Mouse (Mus musculus): ENCODE measurements around the gene Mbtps1. TPM values are rescaled to one million over a fixed set of nuclear protein-coding genes. Genes with fewer than 3 reads are reported as not detected.

Gene Mbtps1
- polyA plus RNA-seq, 1 experiment from 2014 or later: 48.5 TPM

DNA sequence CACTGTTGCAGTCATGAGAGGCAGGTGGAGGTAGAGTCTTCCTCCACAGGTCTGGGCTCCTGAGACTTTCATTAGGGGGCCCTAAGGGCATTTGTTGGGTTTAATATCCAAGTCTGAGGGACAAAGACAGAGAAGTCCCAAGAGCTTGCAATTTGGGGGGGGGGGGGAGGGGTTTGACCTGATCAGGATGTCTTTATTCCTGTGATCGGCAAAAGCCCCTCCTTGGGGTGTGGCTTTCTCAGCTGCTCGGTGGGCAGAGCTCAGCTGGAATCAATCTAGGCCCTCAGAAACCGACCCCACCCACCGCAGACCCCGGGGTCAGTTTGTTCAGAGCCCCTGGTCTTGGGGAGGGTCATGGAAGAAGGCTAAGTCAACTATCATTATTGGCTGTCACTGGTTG is 56.9 kb downstream of the Mbtps1 start, which contains the start of gene Slc38a8:
Gene Slc38a8 (minus strand): TSS at position 101 of the 400 bp plus-strand sequence.
- no peak for ATAC-seq (ENCODE audit: low FRiP score)
- H3K4me1 ChIP-seq: no peaks in the 10 kb centered on the region
- H3K9ac ChIP-seq (replicated peaks): no peak within 1 kb of the TSS
- no peaks in the 10 kb centered on the region for H3K36me3 ChIP-seq
- H3K9me3 ChIP-seq (replicated peaks): no peaks in the 10 kb centered on the region
- H3K27me3 ChIP-seq (replicated peaks): 0 out of 2 replicates have a peak, but pooled peaks cover 3% of the 10 kb centered on the region
- 57% methylated on average over 5 of the region's 5 CpGs for WGBS
- no peak within 1 kb of the TSS for H3K4me2 ChIP-seq
- no peak within 1 kb of the TSS for H3K4me3 ChIP-seq (replicated peaks)
- no peak within 1 kb of the TSS for H3K27ac ChIP-seq (replicated peaks)

GRCm38 (mm10) chr8:119499836-119500235 is 58.7 kb downstream of the Mbtps1 start:
- WGBS: 95% methylated on average over 2 of the region's 2 CpGs
- no peaks in the 10 kb centered on the region for H3K36me3 ChIP-seq

DNA sequence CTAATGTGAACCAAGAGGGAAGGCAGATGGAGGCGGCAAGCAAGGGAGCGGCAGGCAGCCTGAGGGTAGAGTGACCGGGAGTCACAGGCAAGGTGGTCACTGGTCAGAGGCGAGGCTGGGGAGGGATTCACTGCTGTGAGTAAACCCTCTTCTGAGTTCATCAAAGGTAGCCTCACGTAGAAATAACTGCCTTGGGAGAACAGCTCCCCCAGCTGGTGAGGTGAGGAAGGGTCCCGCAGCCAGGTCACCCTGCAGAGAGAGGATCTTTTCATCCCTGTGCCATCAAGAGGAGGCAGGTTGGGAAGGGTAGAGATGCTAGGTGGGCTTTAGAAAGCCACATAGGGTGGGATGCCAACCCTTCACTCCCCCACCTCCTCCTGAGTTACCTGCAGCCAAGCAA is 61.7 kb downstream of the Mbtps1 start:
- no peak for ATAC-seq (ENCODE audit: low FRiP score)
- H3K9me3 ChIP-seq (replicated peaks): no peaks in the 10 kb centered on the region
- no peaks in the 10 kb centered on the region for H3K4me1 ChIP-seq
- H3K27me3 ChIP-seq (replicated peaks): no peaks in the 10 kb centered on the region
- whole genome bisulfite sequencing: 29% methylated on average over 6 of the region's 6 CpGs
- no peaks in the 10 kb centered on the region for H3K36me3 ChIP-seq
- H3K27ac ChIP-seq (replicated peaks): no peak overlapping the region
- no peak overlapping the region for H3K4me2 ChIP-seq
- H3K4me3 ChIP-seq (replicated peaks): no peak overlapping the region
- H3K9ac ChIP-seq (replicated peaks): no peak overlapping the region

More at GRCm38 (mm10) chr8:119499836-119500235, 58.7 kb downstream of the Mbtps1 start:
- no peaks in the 10 kb centered on the region for H3K4me1 ChIP-seq
- H3K27me3 ChIP-seq (replicated peaks): 0 out of 2 replicates have a peak, but pooled peaks cover 3% of the 10 kb centered on the region
- ATAC-seq (ENCODE audit: low FRiP score): no peak
- no peak overlapping the region for H3K4me3 ChIP-seq (replicated peaks)
- no peak overlapping the region for H3K9ac ChIP-seq (replicated peaks)
- H3K27ac ChIP-seq (replicated peaks): no peak overlapping the region
- H3K9me3 ChIP-seq (replicated peaks): no peaks in the 10 kb centered on the region
- no peak overlapping the region for H3K4me2 ChIP-seq

GRCm38 (mm10) chr8:119487093-119487492 is 71.4 kb downstream of the Mbtps1 start:
- ATAC-seq (ENCODE audit: low FRiP score): no peak
- Histone ChIP-seq H3K27ac (replicated peaks) (no peak overlapping the region), H3K36me3 (no peaks in the 10 kb centered on the region), H3K4me1 (peaks cover 8% of the 10 kb centered on the region), H3K4me3 (replicated peaks) (no peak overlapping the region), H3K9me3 (replicated peaks) (no peaks in the 10 kb centered on the region), H3K27me3 (replicated peaks) (no peaks in the 10 kb centered on the region), H3K4me2 (no peak overlapping the region), H3K9ac (replicated peaks) (no peak overlapping the region)
- WGBS: 78% methylated on average over 7 of the region's 7 CpGs

DNA sequence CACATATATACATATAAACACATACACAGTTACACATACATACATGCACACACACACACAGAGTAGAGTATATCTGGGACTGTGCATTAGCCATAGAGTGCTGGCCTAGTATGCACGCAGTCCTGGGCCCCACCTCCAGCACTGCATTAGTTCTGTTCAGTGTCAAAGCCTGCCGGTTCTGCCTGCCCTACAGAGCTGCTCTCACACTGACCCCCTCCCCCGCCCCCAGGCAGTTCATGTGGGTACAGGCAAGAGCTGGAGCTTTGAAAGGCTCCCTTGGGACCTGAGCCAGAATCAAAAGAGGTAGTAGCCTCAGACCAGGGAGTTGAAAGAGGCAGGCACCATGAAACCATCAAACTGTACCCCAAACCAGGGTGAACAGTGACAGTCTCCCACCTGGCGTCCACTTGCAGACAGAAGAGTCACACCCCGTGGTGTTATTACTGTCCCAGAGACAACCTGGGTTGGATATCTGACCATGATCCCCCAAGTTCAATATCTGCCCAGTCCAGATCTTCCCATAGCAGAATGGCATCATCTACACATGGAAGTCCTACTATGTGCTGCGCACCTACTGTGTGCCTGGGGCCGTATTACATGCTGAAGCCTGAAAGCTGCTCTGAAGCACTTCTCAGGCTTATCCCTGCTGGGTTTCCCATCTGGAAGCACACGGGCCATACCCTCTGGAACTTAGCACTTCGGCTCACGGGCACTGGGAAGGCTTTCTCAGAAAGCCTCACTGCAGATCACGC is 74.2 kb downstream of the Mbtps1 start:
- no peaks in the 10 kb centered on the region for H3K27me3 ChIP-seq (replicated peaks)
- 83% methylated on average over 11 of the region's 11 CpGs for WGBS
- no peaks in the 10 kb centered on the region for H3K4me1 ChIP-seq
- H3K9ac ChIP-seq (replicated peaks): no peak overlapping the region
- no peak overlapping the region for H3K4me3 ChIP-seq (replicated peaks)
- no peak overlapping the region for H3K27ac ChIP-seq (replicated peaks)
- H3K36me3 ChIP-seq: no peaks in the 10 kb centered on the region
- ATAC-seq (ENCODE audit: low FRiP score): no peak
- H3K4me2 ChIP-seq: no peak overlapping the region
- H3K9me3 ChIP-seq (replicated peaks): no peaks in the 10 kb centered on the region

- Histone ChIP-seq H3K27me3 (replicated peaks) (no peaks in the 10 kb centered on the region), H3K4me1 (no peaks in the 10 kb centered on the region), H3K36me3 (no peaks in the 10 kb centered on the region), H3K27ac (replicated peaks) (no peak overlapping the region), H3K4me3 (replicated peaks) (no peak overlapping the region), H3K4me2 (no peak overlapping the region), H3K9ac (replicated peaks) (no peak overlapping the region), H3K9me3 (replicated peaks) (no peaks in the 10 kb centered on the region)
- no peak for ATAC-seq (ENCODE audit: low FRiP score)
- 19% methylated on average over 5 of the region's 5 CpGs for WGBS
These were observed 79.9 kb downstream of the Mbtps1 start for GRCm38 (mm10) chr8:119478684-119479083.

- ATAC-seq (ENCODE audit: low FRiP score): no peak
- Histone ChIP-seq H3K4me1 (peaks cover 34% of the 10 kb centered on the region), H3K27ac (replicated peaks) (no peak overlapping the region), H3K9ac (replicated peaks) (no peak overlapping the region), H3K27me3 (replicated peaks) (peaks cover 12% of the 10 kb centered on the region), H3K4me2 (no peak overlapping the region), H3K4me3 (replicated peaks) (no peak overlapping the region), H3K36me3 (no peaks in the 10 kb centered on the region), H3K9me3 (replicated peaks) (no peaks in the 10 kb centered on the region)
- WGBS: 86% methylated on average over 8 of the region's 8 CpGs
These were observed 90.4 kb downstream of the Mbtps1 start for GRCm38 (mm10) chr8:119468091-119468490.

DNA sequence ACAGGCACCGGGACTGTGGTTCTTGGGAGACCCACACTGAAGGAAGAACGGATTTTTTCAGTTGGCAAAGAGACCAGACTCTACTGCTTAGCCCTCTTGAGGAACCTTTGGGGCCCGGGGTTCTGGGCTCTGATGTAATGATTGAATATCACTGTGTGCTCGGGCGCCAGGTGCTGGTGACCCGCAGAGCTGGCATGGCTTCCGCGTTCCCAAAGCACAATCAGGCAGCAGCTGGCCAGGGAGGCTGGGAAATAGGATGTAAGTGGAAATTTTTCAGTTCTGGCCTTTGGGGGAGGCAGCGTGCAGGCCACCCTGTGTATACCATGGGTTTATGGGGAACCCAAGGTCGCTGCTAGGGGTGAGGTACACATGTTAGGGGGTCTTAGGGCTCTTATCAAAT is 91.7 kb downstream of the Mbtps1 start:
- WGBS: 39% methylated on average over 10 of the region's 10 CpGs
- no peaks in the 10 kb centered on the region for H3K36me3 ChIP-seq
- no peak overlapping the region for H3K9ac ChIP-seq (replicated peaks)
- no peak overlapping the region for H3K4me2 ChIP-seq
- no peaks in the 10 kb centered on the region for H3K9me3 ChIP-seq (replicated peaks)
- H3K27me3 ChIP-seq (replicated peaks): peaks cover 12% of the 10 kb centered on the region
- H3K4me3 ChIP-seq (replicated peaks): no peak overlapping the region
- H3K4me1 ChIP-seq: peaks cover 34% of the 10 kb centered on the region
- H3K27ac ChIP-seq (replicated peaks): no peak overlapping the region
- ATAC-seq (ENCODE audit: low FRiP score): no peak

DNA sequence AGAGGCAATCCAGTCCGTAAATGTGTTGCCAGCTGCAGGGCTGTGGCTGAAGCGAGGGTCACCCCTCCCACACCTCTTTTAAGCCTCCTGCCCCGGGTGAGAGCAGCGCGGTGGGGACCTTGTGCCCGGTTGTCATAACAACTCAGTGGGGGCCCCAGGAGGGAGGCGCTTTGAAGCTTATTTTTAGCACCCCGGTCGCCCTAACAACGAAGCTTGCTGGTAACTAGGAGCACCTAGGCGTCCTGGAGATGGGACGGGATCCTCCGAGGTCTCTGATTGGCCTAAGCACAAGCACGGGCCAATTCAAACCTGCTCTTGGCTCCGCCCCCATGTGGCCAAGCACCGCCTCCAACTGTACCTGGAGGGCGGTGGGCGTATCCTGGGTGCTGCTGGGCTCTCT is 92.4 kb downstream of the Mbtps1 start:
- Histone ChIP-seq H3K27me3 (replicated peaks) (peaks cover 12% of the 10 kb centered on the region), H3K4me3 (replicated peaks) (no peak overlapping the region), H3K4me1 (peaks cover 41% of the 10 kb centered on the region), H3K9me3 (replicated peaks) (no peaks in the 10 kb centered on the region), H3K9ac (replicated peaks) (no peak overlapping the region), H3K36me3 (no peaks in the 10 kb centered on the region), H3K4me2 (peak overlapping the region; percentile 44), H3K27ac (replicated peaks) (no peak overlapping the region)
- 1% methylated on average over 18 of the region's 18 CpGs for WGBS
- peak; percentile 42; the same call in 1 of the 2 replicates for ATAC-seq (ENCODE audit: low FRiP score)

- no peak overlapping the region for H3K4me3 ChIP-seq (replicated peaks)
- no peak overlapping the region for H3K27ac ChIP-seq (replicated peaks)
- ATAC-seq (ENCODE audit: low FRiP score): no peak
- no peaks in the 10 kb centered on the region for H3K36me3 ChIP-seq
- WGBS: 39% methylated on average over 7 of the region's 7 CpGs
- H3K9me3 ChIP-seq (replicated peaks): no peaks in the 10 kb centered on the region
- H3K4me1 ChIP-seq: peaks cover 59% of the 10 kb centered on the region
- no peak overlapping the region for H3K4me2 ChIP-seq
- H3K27me3 ChIP-seq (replicated peaks): peaks cover 12% of the 10 kb centered on the region
- no peak overlapping the region for H3K9ac ChIP-seq (replicated peaks)
These were observed 94.8 kb downstream of the Mbtps1 start for GRCm38 (mm10) chr8:119463709-119464108.

GRCm38 (mm10) chr8:119461356-119461755 is 97.2 kb downstream of the Mbtps1 start:
- no peak overlapping the region for H3K9ac ChIP-seq (replicated peaks)
- no peaks in the 10 kb centered on the region for H3K36me3 ChIP-seq
- no peaks in the 10 kb centered on the region for H3K9me3 ChIP-seq (replicated peaks)
- H3K4me2 ChIP-seq: no peak overlapping the region
- H3K4me3 ChIP-seq (replicated peaks): no peak overlapping the region
- H3K4me1 ChIP-seq: peaks cover 51% of the 10 kb centered on the region
- WGBS: 24% methylated on average over 9 of the region's 9 CpGs
- peaks cover 12% of the 10 kb centered on the region for H3K27me3 ChIP-seq (replicated peaks)
- ATAC-seq (ENCODE audit: low FRiP score): peak; percentile 23; the same call in 1 of the 2 replicates
- no peak overlapping the region for H3K27ac ChIP-seq (replicated peaks)

GRCm38 (mm10) chr8:119459724-119460123 is 98.8 kb downstream of the Mbtps1 start:
- Histone ChIP-seq H3K9me3 (replicated peaks) (no peaks in the 10 kb centered on the region), H3K4me3 (replicated peaks) (no peak overlapping the region), H3K36me3 (no peaks in the 10 kb centered on the region), H3K9ac (replicated peaks) (no peak overlapping the region), H3K4me2 (peak overlapping the region; percentile 15; the same call in 1 of the 2 replicates), H3K4me1 (peaks cover 36% of the 10 kb centered on the region), H3K27ac (replicated peaks) (peak overlapping the region; percentile 68), H3K27me3 (replicated peaks) (no peaks in the 10 kb centered on the region; the same call in 1 of the 2 replicates)
- peak; percentile 25; the same call in 1 of the 2 replicates for ATAC-seq (ENCODE audit: low FRiP score)
- WGBS: 18% methylated on average over 16 of the region's 16 CpGs

All from neural tube, embryonic 15.5 days (tissue).